Mouse (Mus musculus): ENCODE results near the gene Fam173a. TPM values are rescaled to one million over a fixed set of nuclear protein-coding genes. Genes with fewer than 3 reads are reported as not detected.
A peak's percentile ranks its signal among the peaks of the same experiment; 100 is the strongest.
"Not testable (repeated sequence)": the region's sequence is repeated elsewhere in the genome, so short reads cannot be mapped to it uniquely, and the experiment has no call there.

Fam173a gene
- polyA plus RNA-seq, 1 experiment from 2014 or later: 116 TPM

GRCm38 (mm10) chr17:25817662-25818061, 25.0 kb upstream of the Fam173a start:
- no peak overlapping the region for H3K4me2 ChIP-seq (replicated peaks; ENCODE audit: low read depth, low read length)
- H3K9ac ChIP-seq (replicated peaks; ENCODE audit: low read depth): no peak overlapping the region
- ATAC-seq (no peak), DNase-seq (ENCODE audit: low spot score) (no peak)
- no peaks in the 10 kb centered on the region for H3K36me3 ChIP-seq (ENCODE audit: insufficient read depth, low read length)
- no peak overlapping the region for H3K4me3 ChIP-seq (ENCODE audit: low read depth, low read length)
- no peak overlapping the region for H3K27ac ChIP-seq (ENCODE audit: low read length)
- TF ChIP-seq EP300 (IDR thresholded peaks at IDR 0.05): no peak
- TF ChIP-seq CTCF (IDR thresholded peaks at IDR 0.05): no peak
- peaks cover 12% of the 10 kb centered on the region; the same call in 1 of the 2 replicates for H3K27me3 ChIP-seq (replicated peaks; ENCODE audit: insufficient read depth, low read length)
- 0 out of 2 replicates have a peak, but pooled peaks cover 2% of the 10 kb centered on the region for H3K4me1 ChIP-seq (ENCODE audit: insufficient read depth, low read depth, low read length)
- WGBS: 77% methylated on average over 11 of the region's 11 CpGs
- H3K9me3 ChIP-seq (ENCODE audit: low read length): no peaks in the 10 kb centered on the region

- Histone ChIP-seq H3K27ac (ENCODE audit: low read length) (no peak overlapping the region), H3K4me1 (ENCODE audit: insufficient read depth, low read depth, low read length) (0 out of 2 replicates have a peak, but pooled peaks cover 6% of the 10 kb centered on the region), H3K9me3 (ENCODE audit: low read length) (no peaks in the 10 kb centered on the region), H3K36me3 (ENCODE audit: insufficient read depth, low read length) (no peaks in the 10 kb centered on the region), H3K4me2 (replicated peaks; ENCODE audit: low read depth, low read length) (no peak overlapping the region), H3K4me3 (ENCODE audit: low read depth, low read length) (no peak overlapping the region), H3K9ac (replicated peaks; ENCODE audit: low read depth) (no peak overlapping the region), H3K27me3 (replicated peaks; ENCODE audit: insufficient read depth, low read length) (peaks cover 30% of the 10 kb centered on the region)
- WGBS: 5% methylated on average over 20 of the region's 20 CpGs
- peak; percentile 77 for ATAC-seq
- DNase-seq (ENCODE audit: low spot score): peak; percentile 90
- TF ChIP-seq EP300 (IDR thresholded peaks at IDR 0.05): no peak
- TF ChIP-seq CTCF (IDR thresholded peaks at IDR 0.05): peak; percentile 80
Observed at GRCm38 (mm10) chr17:25813471-25813870, 20.8 kb upstream of the Fam173a start.

- Histone ChIP-seq H3K27ac (ENCODE audit: low read length) (no peak overlapping the region), H3K4me3 (ENCODE audit: low read depth, low read length) (no peak overlapping the region), H3K9ac (replicated peaks; ENCODE audit: low read depth) (no peak overlapping the region), H3K4me1 (ENCODE audit: insufficient read depth, low read depth, low read length) (0 out of 2 replicates have a peak, but pooled peaks cover 6% of the 10 kb centered on the region), H3K4me2 (replicated peaks; ENCODE audit: low read depth, low read length) (no peak overlapping the region), H3K36me3 (ENCODE audit: insufficient read depth, low read length) (no peaks in the 10 kb centered on the region), H3K27me3 (replicated peaks; ENCODE audit: insufficient read depth, low read length) (peaks cover 24% of the 10 kb centered on the region), H3K9me3 (ENCODE audit: low read length) (no peaks in the 10 kb centered on the region)
- DNase-seq (ENCODE audit: low spot score) (no peak), ATAC-seq (no peak)
- no peak for TF ChIP-seq CTCF (IDR thresholded peaks at IDR 0.05)
- TF ChIP-seq EP300 (IDR thresholded peaks at IDR 0.05): no peak
- 57% methylated on average over 4 of the region's 4 CpGs for WGBS
Observed at GRCm38 (mm10) chr17:25810890-25811289, 18.2 kb upstream of the Fam173a start.

- no peaks in the 10 kb centered on the region for H3K9me3 ChIP-seq (ENCODE audit: low read length)
- H3K4me2 ChIP-seq (replicated peaks; ENCODE audit: low read depth, low read length): peak overlapping the region; percentile 79
- no peak overlapping the region for H3K27ac ChIP-seq (ENCODE audit: low read length)
- ATAC-seq: no peak
- no peak for DNase-seq (ENCODE audit: low spot score)
- WGBS: 11% methylated on average over 25 of the region's 25 CpGs
- no peaks in the 10 kb centered on the region for H3K36me3 ChIP-seq (ENCODE audit: insufficient read depth, low read length)
- peak overlapping the region; percentile 51 for H3K4me3 ChIP-seq (ENCODE audit: low read depth, low read length)
- no peak for TF ChIP-seq CTCF (IDR thresholded peaks at IDR 0.05)
- TF ChIP-seq EP300 (IDR thresholded peaks at IDR 0.05): no peak
- no peak overlapping the region for H3K9ac ChIP-seq (replicated peaks; ENCODE audit: low read depth)
- 0 out of 2 replicates have a peak, but pooled peaks cover 6% of the 10 kb centered on the region for H3K4me1 ChIP-seq (ENCODE audit: insufficient read depth, low read depth, low read length)
- H3K27me3 ChIP-seq (replicated peaks; ENCODE audit: insufficient read depth, low read length): peaks cover 24% of the 10 kb centered on the region
Observed at GRCm38 (mm10) chr17:25809606-25810340, 17.1 kb upstream of the Fam173a start.

- Histone ChIP-seq H3K9me3 (ENCODE audit: low read length) (no peaks in the 10 kb centered on the region), H3K4me3 (ENCODE audit: low read depth, low read length) (peak within 1 kb of the TSS; percentile 51), H3K27ac (ENCODE audit: low read length) (no peak within 1 kb of the TSS), H3K4me2 (replicated peaks; ENCODE audit: low read depth, low read length) (peak within 1 kb of the TSS; percentile 79), H3K36me3 (ENCODE audit: insufficient read depth, low read length) (no peaks in the 10 kb centered on the region), H3K4me1 (ENCODE audit: insufficient read depth, low read depth, low read length) (0 out of 2 replicates have a peak, but pooled peaks cover 6% of the 10 kb centered on the region), H3K9ac (replicated peaks; ENCODE audit: low read depth) (no peak within 1 kb of the TSS), H3K27me3 (replicated peaks; ENCODE audit: insufficient read depth, low read length) (peaks cover 24% of the 10 kb centered on the region)
- TF ChIP-seq CTCF (IDR thresholded peaks at IDR 0.05) (peak; percentile 44), EP300 (IDR thresholded peaks at IDR 0.05) (no peak)
- ATAC-seq (peak; percentile 80), DNase-seq (ENCODE audit: low spot score) (peak; percentile 68)
- WGBS: 1% methylated on average over 64 of the region's 100 CpGs
Observed at GRCm38 (mm10) chr17:25808789-25809605, 16.3 kb upstream of the Fam173a start, which contains the start of gene Fbxl16. Fbxl16 (plus strand) TSS chr17:25809085.

GRCm38 (mm10) chr17:25808028-25808427, 15.3 kb upstream of the Fam173a start:
- Histone ChIP-seq H3K9ac (replicated peaks; ENCODE audit: low read depth) (no peak overlapping the region), H3K4me2 (replicated peaks; ENCODE audit: low read depth, low read length) (no peak overlapping the region), H3K4me1 (ENCODE audit: insufficient read depth, low read depth, low read length) (0 out of 2 replicates have a peak, but pooled peaks cover 3% of the 10 kb centered on the region), H3K36me3 (ENCODE audit: insufficient read depth, low read length) (no peaks in the 10 kb centered on the region), H3K27me3 (replicated peaks; ENCODE audit: insufficient read depth, low read length) (peaks cover 24% of the 10 kb centered on the region), H3K4me3 (ENCODE audit: low read depth, low read length) (no peak overlapping the region), H3K27ac (ENCODE audit: low read length) (no peak overlapping the region), H3K9me3 (ENCODE audit: low read length) (no peaks in the 10 kb centered on the region)
- WGBS: 42% methylated on average over 5 of the region's 5 CpGs
- no peak for DNase-seq (ENCODE audit: low spot score)
- no peak for ATAC-seq
- TF ChIP-seq CTCF (IDR thresholded peaks at IDR 0.05): no peak
- no peak for TF ChIP-seq EP300 (IDR thresholded peaks at IDR 0.05)

GRCm38 (mm10) chr17:25807452-25807851, 14.8 kb upstream of the Fam173a start:
- not testable (repeated sequence) for H3K36me3 ChIP-seq (ENCODE audit: insufficient read depth, low read length); H3K4me2 ChIP-seq (replicated peaks; ENCODE audit: low read depth, low read length); H3K4me1 ChIP-seq (ENCODE audit: insufficient read depth, low read depth, low read length); H3K9ac ChIP-seq (replicated peaks; ENCODE audit: low read depth); DNase-seq (ENCODE audit: low spot score); H3K9me3 ChIP-seq (ENCODE audit: low read length); ATAC-seq; H3K27ac ChIP-seq (ENCODE audit: low read length); H3K4me3 ChIP-seq (ENCODE audit: low read depth, low read length)
- 33% methylated on average over 2 of the region's 2 CpGs for WGBS
- peaks cover 24% of the 10 kb centered on the region for H3K27me3 ChIP-seq (replicated peaks; ENCODE audit: insufficient read depth, low read length)
